Mouse (Mus musculus) testis, adult 2 months (tissue): ENCODE measurements around the gene Trcg1.

Experiments used
- CTCF ChIP-seq: fragments of 200-500 bp; IDR thresholded peaks from 2 replicates; pipeline ENCODE4 v1.5.1; 2012; ENCODE audit warnings: low read depth, mild to moderate bottlenecking, inconsistent platforms, low read length, moderate library complexity; ENCODE audit not compliant: control insufficient read depth, insufficient read depth, insufficient replicate concordance
- POLR2A ChIP-seq: fragments of 200-500 bp; IDR thresholded peaks from 2 replicates; pipeline ENCODE4 v1.6.1; 2012; ENCODE audit warnings: low read depth, mild to moderate bottlenecking, inconsistent platforms, low read length, moderate library complexity; ENCODE audit not compliant: control insufficient read depth

DNA sequence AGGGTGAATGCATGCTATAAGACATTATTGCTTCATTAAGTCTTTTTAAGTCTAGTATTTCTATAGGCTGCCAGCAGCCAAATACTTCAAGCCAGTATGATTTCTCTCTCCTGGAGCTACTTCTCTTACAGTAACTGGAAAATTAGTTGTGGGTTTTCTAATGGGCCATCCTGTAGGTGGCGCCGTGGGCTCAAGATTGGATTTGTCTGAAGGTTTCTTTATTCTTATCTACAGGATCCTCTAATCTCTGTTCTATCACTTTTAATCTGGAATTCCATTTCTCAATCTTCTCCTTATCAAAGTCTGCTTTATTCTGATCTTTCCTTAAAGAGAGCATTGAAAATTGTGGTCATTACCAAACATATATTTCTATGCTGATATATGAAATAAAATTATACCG, 27.0 kb upstream of the Trcg1 start:
- TF ChIP-seq CTCF (no peak), POLR2A (no peak)
